ENCODE assay signal across 10 mouse cellular contexts in the genomic region with DNA sequence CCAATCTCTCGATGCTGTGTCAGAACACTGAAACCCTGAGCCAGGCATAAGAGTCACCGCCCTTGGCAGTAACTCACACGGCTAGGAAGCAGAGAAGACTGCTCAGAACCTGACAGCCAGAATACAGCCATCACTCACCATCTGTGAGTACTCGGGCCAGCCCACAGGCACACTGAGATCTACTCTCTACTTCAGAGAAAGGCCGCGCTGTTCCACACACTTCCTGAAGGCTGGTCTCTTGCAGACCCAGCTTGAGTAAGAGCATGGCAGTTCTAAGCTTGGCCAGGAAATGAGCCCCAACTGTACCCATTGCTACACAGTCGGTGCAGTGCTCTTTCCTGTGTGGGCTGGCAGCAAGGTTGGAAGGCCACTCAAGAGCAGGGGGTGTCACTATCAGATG. TPM values are rescaled to one million over a fixed set of nuclear protein-coding genes. Genes with fewer than 3 reads are reported as not detected.
A peak's percentile ranks its signal among the peaks of the same experiment; 100 is the strongest.
DNase-seq lines count a peak whose midpoint lies in the region; ATAC-seq and TF ChIP-seq lines count a peak whose summit lies in the region.
"Had no signal": no experiment of that assay in that cellular context is flagged by ENCODE, and none has a peak within 500 bp of the region (broad histone marks: within the 10 kb centered on the region; RNA-seq: fewer than 3 reads in every experiment).

No protein-coding gene starts in this region.

- intact Hi-C loops in left cerebral cortex, postnatal 36 days (cut with DNase I) = no loop called here

- no peak for TF ChIP-seq CTCF in thymus, adult 2 months (IDR thresholded peaks at IDR 0.05; ENCODE audit: borderline replicate concordance, control insufficient read depth, extremely low read depth, insufficient read depth, low read length, poor library complexity)

- H3K4me3 ChIP-seq in hindbrain, embryonic 16.5 days (ENCODE audit: low read length) = no peak overlapping the region
- no peak overlapping the region for H3K4me3 ChIP-seq in hindbrain, embryonic 11.5 days (ENCODE audit: low read depth, low read length)
- H3K4me3 ChIP-seq in thymus, adult 2 months (ENCODE audit: control insufficient read depth, insufficient read depth, low read length) = no peak overlapping the region
- no peak overlapping the region for H3K4me3 ChIP-seq in forebrain, embryonic 13.5 days

- peaks cover 7% of the 10 kb centered on the region for H3K36me3 ChIP-seq in hindbrain, embryonic 16.5 days (ENCODE audit: control insufficient read depth, insufficient read depth, low read length)
- no peaks in the 10 kb centered on the region for H3K36me3 ChIP-seq in hindbrain, embryonic 11.5 days (ENCODE audit: control insufficient read depth, insufficient read depth, low read length)
- peaks cover 12% of the 10 kb centered on the region; the same call in 1 of the 2 replicates for H3K36me3 ChIP-seq in thymus, adult 2 months (ENCODE audit: control insufficient read depth, insufficient read depth, low read length)
- H3K36me3 ChIP-seq in forebrain, embryonic 13.5 days (ENCODE audit: poor library complexity, severe bottlenecking) = 0 out of 2 replicates have a peak, but pooled peaks cover 15% of the 10 kb centered on the region

- 88% methylated on average over 7 of the region's 7 CpGs for WGBS in hindbrain, embryonic 16.5 days
- 83% methylated on average over 7 of the region's 7 CpGs for WGBS in hindbrain, embryonic 11.5 days
- 3% methylated on average over 7 of the region's 7 CpGs for WGBS in thymus, adult 2 months
- WGBS in forebrain, embryonic 13.5 days = 91% methylated on average over 7 of the region's 7 CpGs

- H3K27ac ChIP-seq in hindbrain, embryonic 16.5 days (ENCODE audit: low read depth, low read length) = no peak overlapping the region
- no peak overlapping the region for H3K27ac ChIP-seq in hindbrain, embryonic 11.5 days (ENCODE audit: low read depth, low read length)
- peak overlapping the region; percentile 49 for H3K27ac ChIP-seq in thymus, adult 2 months (ENCODE audit: control insufficient read depth, insufficient read depth, low read length)
- no peak overlapping the region for H3K27ac ChIP-seq in forebrain, embryonic 13.5 days

- no peaks in the 10 kb centered on the region for H3K27me3 ChIP-seq in hindbrain, embryonic 16.5 days (replicated peaks; ENCODE audit: control insufficient read depth, insufficient read depth, low read length)
- H3K27me3 ChIP-seq in hindbrain, embryonic 11.5 days (ENCODE audit: control insufficient read depth, insufficient read depth, low read length) = no peaks in the 10 kb centered on the region
- no peaks in the 10 kb centered on the region for H3K27me3 ChIP-seq in thymus, adult 2 months (ENCODE audit: control insufficient read depth, insufficient read depth, low read length)
- H3K27me3 ChIP-seq in forebrain, embryonic 13.5 days = no peaks in the 10 kb centered on the region
- H3K27me3 ChIP-seq: Patski had no signal

- DNase-seq in hindbrain, embryonic 11.5 days (ENCODE audit: low spot score) = no peak
- peak; percentile 46 for DNase-seq in lung, postnatal 10 days
- DNase-seq in thymus, adult 2 months = peak; percentile 72
- DNase-seq in left cerebral cortex, postnatal 36 days (ENCODE audit: low spot score in 2 of 2) = no peak
- DNase-seq in frontal cortex, postnatal 36 days (ENCODE audit: low spot score in 2 of 2) = no peak
- DNase-seq: gastrocnemius, postnatal 36 days had no signal

- TF ChIP-seq POLR2A in thymus, adult 2 months (IDR thresholded peaks at IDR 0.05; ENCODE audit: control insufficient read depth, extremely low read depth, insufficient read depth, low read length, poor library complexity) = 0 out of 2 replicates have a peak, but pooled peaks have one; percentile 31

- H3K4me2 ChIP-seq in hindbrain, embryonic 16.5 days (ENCODE audit: low read length) = no peak overlapping the region
- H3K4me2 ChIP-seq in hindbrain, embryonic 11.5 days (replicated peaks; ENCODE audit: low read depth, low read length) = no peak overlapping the region
- H3K4me2 ChIP-seq in forebrain, embryonic 13.5 days = no peak overlapping the region

- H3K9ac ChIP-seq in hindbrain, embryonic 16.5 days (ENCODE audit: low read depth, low read length) = no peak overlapping the region
- H3K9ac ChIP-seq in hindbrain, embryonic 11.5 days (ENCODE audit: low read depth, low read length) = no peak overlapping the region
- no peak overlapping the region for H3K9ac ChIP-seq in forebrain, embryonic 13.5 days

- 0 out of 2 replicates have a peak, but pooled peaks have one; percentile 4 for ATAC-seq in hindbrain, embryonic 16.5 days
- ATAC-seq in hindbrain, embryonic 11.5 days (ENCODE audit: low FRiP score) = no peak
- ATAC-seq in erythroblast, adult 5-6 weeks (replicated peaks; ENCODE audit: low FRiP score, poor library complexity, severe bottlenecking) = peak; percentile 71
- ATAC-seq in forebrain, embryonic 13.5 days = no peak
- ATAC-seq: Patski had no signal

- H3K4me1 ChIP-seq in hindbrain, embryonic 16.5 days (ENCODE audit: control insufficient read depth, insufficient read depth, low read depth, low read length) = no peaks in the 10 kb centered on the region
- H3K4me1 ChIP-seq in hindbrain, embryonic 11.5 days (replicated peaks; ENCODE audit: control insufficient read depth, insufficient read depth, low read length) = no peaks in the 10 kb centered on the region
- peaks cover 65% of the 10 kb centered on the region for H3K4me1 ChIP-seq in thymus, adult 2 months (replicated peaks; ENCODE audit: control insufficient read depth, insufficient read depth, low read length)
- no peaks in the 10 kb centered on the region for H3K4me1 ChIP-seq in forebrain, embryonic 13.5 days

- no peaks in the 10 kb centered on the region for H3K9me3 ChIP-seq in hindbrain, embryonic 16.5 days (ENCODE audit: control insufficient read depth, low read length)
- H3K9me3 ChIP-seq in hindbrain, embryonic 11.5 days (ENCODE audit: control insufficient read depth, low read length) = no peaks in the 10 kb centered on the region
- H3K9me3 ChIP-seq in forebrain, embryonic 13.5 days (replicated peaks) = no peaks in the 10 kb centered on the region

RNA-seq across cellular contexts. Expression of a gene that starts 27.7 kb away (rescaled TPM):
- 5.1 and 6.3 TPM in 2 replicates for polyA plus RNA-seq in hindbrain, embryonic 16.5 days (2015; fragmentation: Nextera tagmentation; extraction: Ambion mirVana)
- 8.0 and 9.1 TPM in 2 replicates for polyA plus RNA-seq in hindbrain, embryonic 11.5 days (2014; fragmentation: Nextera tagmentation; extraction: Ambion mirVana)
- total RNA-seq in erythroblast, adult 5-6 weeks (2015; ENCODE audit: low replicate concordance) = 69.2 and 78.6 TPM in 2 replicates
- 76.9 and 83.4 TPM in 2 replicates for total RNA-seq in erythroblast, adult 5-6 weeks (2017; ENCODE audit: low replicate concordance)
- 54.5 and 59.1 TPM in 2 replicates for polyA plus RNA-seq in thymus, adult 2 months (2012; rRNA removed)
- polyA plus RNA-seq in forebrain, embryonic 13.5 days (2015; fragmentation: Nextera tagmentation; extraction: Ambion mirVana) = 4.1 and 4.7 TPM in 2 replicates
- total RNA-seq in left cerebral cortex, postnatal 36 days (2021) = 10 to 100 TPM in 1 of 2 experiments, 1 to 10 TPM in 1; 9.9 to 13.5 TPM

Comparison
In these comparisons a context has a peak if more than half of its experiments do, and no peak if none do; other contexts are left out.
1. ATAC-seq: peak in hindbrain, embryonic 16.5 days (single experiment) and erythroblast, adult 5-6 weeks (single experiment); none in hindbrain, embryonic 11.5 days (single experiment) and forebrain, embryonic 13.5 days (single experiment).
2. DNase-seq: peak in lung, postnatal 10 days (single experiment) and thymus, adult 2 months (single experiment); none in hindbrain, embryonic 11.5 days (single experiment), left cerebral cortex, postnatal 36 days (0 of 2) and frontal cortex, postnatal 36 days (0 of 2).